22 mouse cellular contexts compared by ENCODE assay signal in genomic region chr2:77195056-77195455, GRCm38 (mm10). TPM values are rescaled to one million over a fixed set of nuclear protein-coding genes. Genes with fewer than 3 reads are reported as not detected.
"Had no signal": no experiment of that assay in that cellular context is flagged by ENCODE, and none has a peak within 500 bp of the region (broad histone marks: within the 10 kb centered on the region; RNA-seq: fewer than 3 reads in every experiment).

No protein-coding gene starts in this region.

- H3K4me3 ChIP-seq: layer of hippocampus, adult 2 months; liver, embryonic 15.5 days; megakaryocyte, embryonic 14.5 days; midbrain, embryonic 10.5 days; midbrain, embryonic 13.5 days; myocyte; neural tube, embryonic 13.5 days; stomach, embryonic 15.5 days had no signal

- H3K27me3 ChIP-seq: liver, embryonic 15.5 days; megakaryocyte, embryonic 14.5 days; midbrain, embryonic 13.5 days; neural tube, embryonic 13.5 days; stomach, embryonic 15.5 days had no signal

- H3K4me2 ChIP-seq: liver, embryonic 11.5 days; liver, embryonic 15.5 days; lung, embryonic 14.5 days; midbrain, embryonic 13.5 days; neural tube, embryonic 13.5 days; stomach, embryonic 15.5 days had no signal

- DNase-seq: kidney, adult 2 months; kidney, postnatal 25 days; layer of hippocampus, adult 9-11 months; lung, embryonic 14.5 days; lung, postnatal 14 days; retina, postnatal 1 day; right cerebral cortex, postnatal 25 days; spleen, adult 18-20 months; thymus, postnatal 25 days had no signal

- H3K4me1 ChIP-seq: liver, embryonic 15.5 days; megakaryocyte, embryonic 14.5 days; midbrain, embryonic 10.5 days; midbrain, embryonic 13.5 days; neural tube, embryonic 13.5 days; stomach, embryonic 15.5 days had no signal

- ATAC-seq: midbrain, embryonic 13.5 days; midbrain, embryonic 16.5 days had no signal

- H3K9ac ChIP-seq: liver, embryonic 15.5 days; lung, embryonic 14.5 days; midbrain, embryonic 13.5 days; neural tube, embryonic 13.5 days; stomach, embryonic 15.5 days had no signal

- H3K9me3 ChIP-seq: liver, embryonic 15.5 days; megakaryocyte, embryonic 14.5 days; midbrain, embryonic 10.5 days; midbrain, embryonic 13.5 days; neural tube, embryonic 13.5 days; stomach, embryonic 15.5 days had no signal

- H3K36me3 ChIP-seq: liver, embryonic 15.5 days had no signal

- H3K27ac ChIP-seq: kidney, postnatal 0 days; layer of hippocampus, adult 2 months; liver, embryonic 15.5 days; midbrain, embryonic 10.5 days; midbrain, embryonic 13.5 days; neural tube, embryonic 13.5 days; stomach, embryonic 15.5 days had no signal

RNA-seq across cellular contexts. Expression of gene Ccdc141, which starts 24.6 kb away (rescaled TPM):
- total RNA-seq: monocyte, adult 5-6 weeks; neutrophil, adult 5-6 weeks had no signal
